Mouse (Mus musculus) forelimb bud, embryonic 11.5 days (tissue): ENCODE results near the gene 1700003F12Rik.

Experiments
- DNase-seq: peaks from one replicate; pipeline ENCODE4 v3.0.0-alpha.2; 2012; ENCODE audit warnings: low read depth, low spot score

The 1700003F12Rik gene

GRCm38 (mm10) chr2:154574271-154574670 is 27.4 kb downstream of the 1700003F12Rik start:
- DNase-seq: no peak

- DNase-seq: no peak
These were observed 30.2 kb downstream of the 1700003F12Rik start for GRCm38 (mm10) chr2:154576876-154577743.

GRCm38 (mm10) chr2:154577744-154578067 is 30.8 kb downstream of the 1700003F12Rik start:
- no peak for DNase-seq

- DNase-seq: no peak
These were observed 33.7 kb downstream of the 1700003F12Rik start for GRCm38 (mm10) chr2:154580586-154580985.

GRCm38 (mm10) chr2:154581421-154581820 is 34.5 kb downstream of the 1700003F12Rik start:
- DNase-seq: no peak

- no peak for DNase-seq
These were observed 37.3 kb downstream of the 1700003F12Rik start for GRCm38 (mm10) chr2:154583906-154584872.

GRCm38 (mm10) chr2:154584931-154585601 is 38.2 kb downstream of the 1700003F12Rik start:
- DNase-seq: no peak

- DNase-seq: no peak
These were observed 39.5 kb downstream of the 1700003F12Rik start for GRCm38 (mm10) chr2:154586405-154586804.

- no peak for DNase-seq
These were observed 42.2 kb downstream of the 1700003F12Rik start for GRCm38 (mm10) chr2:154589051-154589450.

- DNase-seq: no peak
These were observed 44.4 kb downstream of the 1700003F12Rik start for GRCm38 (mm10) chr2:154591239-154591638.

- DNase-seq: no peak
These were observed 46.1 kb downstream of the 1700003F12Rik start for GRCm38 (mm10) chr2:154593025-154593424.

GRCm38 (mm10) chr2:154595775-154596174 is 48.9 kb downstream of the 1700003F12Rik start:
- no peak for DNase-seq

GRCm38 (mm10) chr2:154597399-154597798 is 50.5 kb downstream of the 1700003F12Rik start:
- DNase-seq: no peak
